Mouse (Mus musculus) A20 (cell line): ENCODE measurements at regions not wholly inside any gene's neighbourhood (a gene's known extent, or its start where the extent isn't known, plus 50 kb on each side); places are given as distances from the start of the nearest gene placed in this dataset.
A peak's percentile ranks its signal among the peaks of the same experiment; 100 is the strongest.

Source experiments
- DNase-seq: peaks from one replicate; pipeline ENCODE4 v3.0.0-alpha.2; 2011; ENCODE audit warnings: low read depth, low spot score

DNA sequence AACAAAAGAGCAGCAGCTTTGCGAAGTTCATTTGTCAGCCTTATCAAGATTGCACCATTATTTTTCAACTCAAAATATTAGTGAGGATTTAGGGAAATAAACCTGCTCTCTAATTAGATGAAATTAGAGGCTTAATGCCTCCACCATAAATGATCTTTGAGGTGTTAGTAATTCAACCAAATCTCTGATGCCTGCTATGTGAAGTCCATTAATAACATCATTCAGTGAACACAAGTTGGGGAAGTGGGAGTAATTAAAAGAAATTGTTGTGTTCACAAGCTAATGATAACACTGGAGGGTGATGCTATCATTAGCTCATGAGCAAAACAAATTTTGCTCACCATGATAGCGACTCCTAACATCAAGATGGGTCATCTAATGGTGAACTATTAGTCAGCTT, 246.0 kb downstream of the Ttc6 start:
- DNase-seq: no peak

GRCm38 (mm10) chr12:57823809-57824208, 259.9 kb downstream of the Ttc6 start:
- DNase-seq: no peak

DNA sequence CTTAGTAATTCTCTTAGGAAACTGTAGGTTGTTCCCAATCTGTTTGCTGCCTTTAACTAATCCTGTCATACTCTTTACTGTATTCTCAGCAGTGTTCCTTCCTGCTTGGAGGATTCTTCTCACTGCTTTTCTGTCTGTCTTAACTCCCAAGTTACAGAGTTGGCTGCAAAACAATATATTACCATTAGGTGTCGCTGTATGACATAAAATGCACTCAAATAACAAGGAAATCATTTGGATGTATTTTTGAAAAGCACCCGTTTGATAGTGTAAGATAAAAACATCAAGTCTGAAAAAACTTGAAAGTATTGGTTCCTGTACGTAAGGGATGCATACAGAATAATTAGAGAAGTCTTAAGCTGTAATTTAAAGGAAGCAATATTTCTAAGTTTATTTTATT, 261.8 kb downstream of the Ttc6 start:
- peak; percentile 58 for DNase-seq

DNA sequence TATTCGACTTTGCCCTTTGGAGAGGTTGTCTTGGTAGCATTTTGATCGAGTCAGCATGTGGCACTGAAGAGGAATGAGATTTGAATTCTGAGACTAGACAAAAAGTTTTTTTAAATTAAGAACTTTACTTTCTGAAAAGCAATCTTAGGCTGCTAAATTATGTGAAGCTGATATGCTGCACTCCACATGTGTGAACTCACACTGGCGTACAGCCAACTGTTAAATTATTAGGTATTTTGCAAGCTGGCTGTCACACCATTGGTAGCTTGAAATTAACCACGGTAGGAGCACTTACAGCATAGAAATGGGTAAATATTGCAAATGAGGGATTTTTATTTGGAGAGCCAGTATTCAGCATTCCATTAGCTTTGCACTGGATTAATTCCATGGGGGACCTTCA, 278.9 kb downstream of the Ttc6 start:
- no peak for DNase-seq

GRCm38 (mm10) chr12:57871028-57871427, 307.1 kb downstream of the Ttc6 start:
- DNase-seq: no peak

GRCm38 (mm10) chr12:57890783-57891478, 320.6 kb upstream of the Sstr1 start:
- no peak for DNase-seq

DNA sequence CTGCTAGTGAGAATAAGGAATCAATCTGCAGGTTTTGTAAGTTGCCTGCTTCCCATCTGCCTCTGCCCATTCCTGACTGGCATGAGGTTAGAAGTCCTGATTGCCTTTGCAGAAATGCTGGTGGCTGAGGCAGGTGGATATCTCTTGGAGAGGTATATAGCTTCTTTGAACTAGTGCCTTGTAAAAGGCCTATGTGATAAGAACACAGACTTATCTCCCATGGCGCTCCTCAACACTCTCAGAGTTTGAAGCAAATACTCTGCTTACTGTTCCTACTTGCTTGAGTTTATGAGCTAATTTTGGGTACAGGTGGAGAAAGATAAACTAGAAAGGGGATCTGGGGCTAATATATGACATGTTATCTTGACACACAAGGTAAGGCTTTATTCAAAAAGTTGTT, 320.0 kb upstream of the Sstr1 start:
- DNase-seq: no peak

DNA sequence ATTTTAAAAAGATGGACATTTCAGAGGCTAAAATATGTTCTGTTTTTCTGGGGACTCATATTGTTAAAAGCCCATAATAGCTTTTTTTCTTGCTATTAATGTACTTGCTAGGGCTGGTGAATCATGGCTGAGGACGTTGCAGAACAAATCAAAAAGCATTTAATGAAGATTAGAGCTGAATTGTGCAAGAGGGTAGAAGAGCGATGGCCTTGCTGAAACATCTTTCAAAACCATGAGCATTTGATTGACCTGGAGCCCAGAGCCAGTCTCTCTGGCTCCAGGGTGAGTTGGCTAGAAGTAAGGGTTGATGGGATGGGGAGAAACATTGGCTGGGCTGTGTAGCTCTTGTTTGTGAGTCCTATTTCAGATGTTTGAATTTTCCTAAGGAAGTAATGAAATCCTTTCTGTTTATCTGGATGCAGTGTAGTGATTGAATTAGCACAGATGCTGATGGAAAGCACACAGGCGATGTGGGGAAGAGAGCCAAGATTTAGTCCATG, 313.8 kb upstream of the Sstr1 start:
- no peak for DNase-seq

DNA sequence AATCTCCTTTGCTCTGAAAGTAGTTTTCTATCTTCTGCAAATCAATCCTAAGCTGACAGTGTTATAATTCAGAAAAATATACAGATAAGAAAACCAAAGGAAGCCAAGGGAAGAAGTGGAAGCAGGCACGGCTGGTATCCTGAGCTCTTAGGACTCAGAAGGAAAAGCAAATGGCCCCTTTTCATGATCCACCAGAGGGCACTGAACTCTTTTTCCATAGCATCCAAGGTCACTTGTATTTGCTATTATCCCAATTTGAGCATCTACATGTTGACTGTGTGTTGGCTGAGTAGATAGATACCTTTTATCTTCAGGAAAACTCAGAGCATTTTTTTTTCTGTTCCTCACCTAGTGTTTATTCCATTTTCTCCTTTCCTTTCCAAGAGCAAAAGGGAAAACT, 306.9 kb upstream of the Sstr1 start:
- no peak for DNase-seq

DNA sequence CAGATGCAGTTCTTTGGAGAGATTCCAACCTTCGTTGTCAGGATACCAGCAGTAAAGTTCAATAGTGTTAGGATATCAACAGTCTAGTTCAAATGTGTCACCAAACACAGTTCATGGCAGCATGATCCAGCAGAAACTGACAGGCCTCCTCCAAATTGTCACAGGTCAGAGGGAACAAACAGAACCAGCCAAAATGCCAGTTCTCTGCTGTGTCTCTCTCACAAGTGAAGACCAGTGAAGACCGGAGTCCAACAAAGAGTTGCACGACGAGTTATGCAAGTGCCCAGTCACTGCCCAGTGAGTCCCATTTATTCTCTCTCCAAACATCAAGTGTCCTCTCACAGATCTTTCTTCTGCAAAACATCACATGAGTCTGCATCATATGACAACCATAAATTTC, 293.4 kb upstream of the Sstr1 start:
- no peak for DNase-seq

- no peak for DNase-seq
Observed at GRCm38 (mm10) chr12:57922031-57922430, 289.5 kb upstream of the Sstr1 start.

- no peak for DNase-seq
Observed at GRCm38 (mm10) chr12:57924422-57924821, 287.1 kb upstream of the Sstr1 start.

DNA sequence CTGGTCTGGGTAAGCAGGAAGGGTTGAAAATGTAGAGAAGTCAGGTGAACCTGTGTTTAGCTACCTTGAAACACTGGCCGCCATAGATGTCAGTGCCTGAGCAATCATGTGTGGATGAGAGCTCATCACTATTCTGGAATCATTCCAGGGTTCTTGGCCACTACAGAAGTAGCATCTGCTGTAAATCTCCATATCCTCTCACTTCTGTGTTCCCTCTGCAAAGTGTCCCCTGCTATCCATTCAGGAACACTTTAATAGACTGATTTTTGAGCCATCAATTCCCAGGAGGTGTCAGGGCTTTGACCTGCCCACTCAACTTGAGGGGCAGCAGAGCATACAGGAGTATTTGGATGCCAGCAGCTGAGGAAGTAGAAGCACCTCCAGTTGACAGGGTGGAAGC, 284.7 kb upstream of the Sstr1 start:
- no peak for DNase-seq

DNA sequence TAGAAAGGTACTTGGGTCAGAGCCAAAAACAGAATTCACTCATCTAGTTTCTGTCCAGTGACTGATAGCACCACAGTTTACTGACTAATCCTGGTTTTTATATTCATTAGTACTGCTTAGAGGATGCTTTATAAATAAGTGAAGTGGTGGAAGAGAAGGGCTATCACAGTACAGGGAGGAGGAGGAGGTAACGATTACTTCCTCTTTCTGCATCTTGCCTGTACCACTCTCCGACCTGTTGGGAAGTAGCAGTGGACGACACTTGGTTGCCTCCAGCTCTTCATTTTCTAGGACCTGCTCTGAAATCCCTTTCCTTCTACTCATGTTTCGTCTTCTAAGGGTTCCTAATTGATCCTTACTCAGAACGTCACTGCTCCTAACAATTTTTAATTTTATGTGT, 283.5 kb upstream of the Sstr1 start:
- no peak for DNase-seq

GRCm38 (mm10) chr12:57931856-57932255, 279.7 kb upstream of the Sstr1 start:
- no peak for DNase-seq

DNA sequence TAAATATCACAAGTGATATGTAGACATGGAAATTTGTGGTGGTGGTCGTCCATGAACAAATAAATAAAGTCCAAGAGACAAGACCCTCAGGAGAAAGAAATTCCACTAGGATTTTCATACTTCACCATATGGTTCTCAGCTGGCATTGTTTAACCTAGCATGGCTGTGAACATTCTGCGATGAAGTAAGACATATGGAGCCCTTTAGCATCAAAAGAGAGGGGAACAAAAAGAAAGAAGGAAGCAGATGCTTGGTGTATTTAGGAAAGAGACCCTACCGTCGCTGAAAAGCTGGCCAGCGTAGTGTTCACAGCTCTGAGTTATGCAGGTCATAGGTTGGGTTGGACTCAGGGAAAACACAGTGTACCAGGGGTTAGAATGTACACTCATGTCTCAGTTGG, 261.7 kb upstream of the Sstr1 start:
- DNase-seq: no peak

- DNase-seq: no peak
Observed at GRCm38 (mm10) chr12:57958527-57958926, 253.0 kb upstream of the Sstr1 start.

DNA sequence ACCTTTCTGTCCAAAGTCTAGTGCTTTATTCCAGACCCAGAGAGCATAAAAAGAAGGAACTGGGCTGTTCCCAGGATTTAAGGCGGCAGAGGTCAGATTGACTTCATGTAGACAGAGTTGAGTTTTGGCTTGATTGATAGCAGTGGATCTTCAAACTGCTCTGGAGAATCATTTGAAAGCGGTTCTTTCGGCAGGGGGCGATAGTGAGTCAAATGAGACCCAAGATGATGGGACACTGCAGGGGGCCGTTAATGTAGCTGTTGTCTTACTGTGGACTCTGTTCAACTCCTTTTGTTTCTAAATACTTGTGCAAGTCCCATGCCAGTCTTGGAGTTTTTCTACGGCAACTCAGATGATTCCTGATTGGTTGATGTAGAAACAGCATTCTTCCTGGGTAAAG, 251.4 kb upstream of the Sstr1 start:
- DNase-seq: peak; percentile 4

- no peak for DNase-seq
Observed at GRCm38 (mm10) chr12:57969168-57969567, 242.4 kb upstream of the Sstr1 start.

GRCm38 (mm10) chr12:57970163-57970562, 241.4 kb upstream of the Sstr1 start:
- DNase-seq: no peak

- peak; percentile 6 for DNase-seq
Observed at GRCm38 (mm10) chr12:57972484-57972883, 239.1 kb upstream of the Sstr1 start.
